Mouse (Mus musculus): ENCODE measurements around the gene Ebf1. TPM values are rescaled to one million over a fixed set of nuclear protein-coding genes. Genes with fewer than 3 reads are reported as not detected.

Gene Ebf1
- polyA plus RNA-seq, 1 experiment from 2014 or later, result 65.0 TPM

DNA sequence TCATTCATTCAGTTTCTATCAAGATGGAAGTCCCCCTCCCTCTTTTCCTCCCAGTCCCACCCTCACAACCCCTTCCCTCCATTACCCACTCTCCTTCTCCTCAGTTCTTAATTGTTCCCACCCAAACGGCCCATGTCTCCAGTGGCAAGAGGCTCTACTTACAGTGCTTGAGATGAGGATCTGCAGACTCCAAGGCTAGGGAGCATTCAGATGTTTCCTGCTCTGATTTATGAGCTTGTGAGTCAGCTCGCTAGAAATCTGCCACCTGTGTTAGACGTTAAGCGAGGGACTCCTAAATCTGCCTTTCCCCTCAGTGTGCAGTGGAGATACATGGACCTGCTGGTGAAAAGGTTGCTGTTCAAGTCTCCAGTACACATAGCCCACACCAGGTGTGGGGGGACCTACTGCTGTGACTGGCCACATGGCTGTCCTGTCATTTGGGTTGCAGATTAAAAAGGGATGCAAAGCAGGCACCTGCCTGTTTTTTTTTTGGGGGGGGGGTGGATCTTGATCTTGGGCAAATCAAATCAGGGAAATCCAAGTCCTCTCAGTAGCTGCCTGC is 21.2 kb downstream of the Ebf1 start:
- Histone ChIP-seq H3K27me3 (no peaks in the 10 kb centered on the region), H3K4me1 (0 out of 2 replicates have a peak, but pooled peaks cover 2% of the 10 kb centered on the region), H3K9me3 (no peaks in the 10 kb centered on the region), H3K36me3 (0 out of 2 replicates have a peak, but pooled peaks cover 15% of the 10 kb centered on the region), H3K9ac (no peak overlapping the region), H3K27ac (no peak overlapping the region), H3K4me3 (no peak overlapping the region), H3K4me2 (no peak overlapping the region)
- 22% methylated on average over 4 of the region's 4 CpGs for WGBS
- ATAC-seq (ENCODE audit: insufficient number of reproducible peaks, low FRiP score, low TSS enrichment, low read depth), result no peak

GRCm38 (mm10) chr11:44641496-44641895 is 24.4 kb downstream of the Ebf1 start:
- no peak for ATAC-seq (ENCODE audit: insufficient number of reproducible peaks, low FRiP score, low TSS enrichment, low read depth)
- no peak overlapping the region for H3K27ac ChIP-seq
- H3K27me3 ChIP-seq, result no peaks in the 10 kb centered on the region
- H3K4me3 ChIP-seq, result no peak overlapping the region
- no peaks in the 10 kb centered on the region for H3K36me3 ChIP-seq
- H3K4me2 ChIP-seq, result no peak overlapping the region
- H3K9ac ChIP-seq, result no peak overlapping the region
- no peaks in the 10 kb centered on the region for H3K9me3 ChIP-seq
- WGBS, result 69% methylated on average over 2 of the region's 2 CpGs
- 0 out of 2 replicates have a peak, but pooled peaks cover 5% of the 10 kb centered on the region for H3K4me1 ChIP-seq

DNA sequence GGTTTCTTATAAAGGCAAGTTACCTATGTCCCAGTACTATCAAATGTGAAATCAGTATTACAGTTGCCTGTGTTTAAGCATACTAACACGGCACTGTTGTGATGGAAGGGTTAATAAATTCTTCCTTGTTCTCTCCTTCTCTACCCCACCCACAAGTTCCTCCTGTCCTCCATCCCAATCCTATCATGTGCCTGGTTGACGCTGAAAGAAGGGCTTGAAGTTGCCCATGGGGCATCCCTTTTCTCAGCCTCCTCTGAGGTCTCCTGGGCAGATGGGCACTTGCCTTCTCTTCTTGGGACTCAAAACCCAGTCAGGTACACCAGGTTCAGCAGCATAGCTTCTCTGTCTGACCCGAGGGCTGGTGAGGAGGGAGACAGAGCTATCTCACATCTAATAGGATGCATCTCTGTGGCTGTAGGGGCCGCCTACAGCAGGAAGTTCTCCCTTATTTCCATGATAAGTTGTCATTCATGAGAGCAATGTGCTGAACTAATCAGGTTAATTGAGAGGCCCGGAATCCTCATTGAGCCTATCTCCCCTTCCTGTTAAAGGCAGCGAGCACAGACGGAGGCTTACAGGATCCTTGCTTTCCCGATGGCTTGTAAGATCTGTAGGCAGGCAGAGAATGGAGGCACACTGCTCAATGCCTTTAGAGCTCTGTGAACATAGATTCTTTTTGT is 37.4 kb downstream of the Ebf1 start:
- ATAC-seq (ENCODE audit: insufficient number of reproducible peaks, low FRiP score, low TSS enrichment, low read depth), result no peak
- 66% methylated on average over 8 of the region's 8 CpGs for WGBS
- no peak overlapping the region for H3K9ac ChIP-seq
- no peak overlapping the region for H3K4me2 ChIP-seq
- peaks cover 5% of the 10 kb centered on the region for H3K4me1 ChIP-seq
- no peaks in the 10 kb centered on the region for H3K9me3 ChIP-seq
- no peak overlapping the region for H3K4me3 ChIP-seq
- no peak overlapping the region for H3K27ac ChIP-seq
- H3K27me3 ChIP-seq, result no peaks in the 10 kb centered on the region
- H3K36me3 ChIP-seq, result no peaks in the 10 kb centered on the region

DNA sequence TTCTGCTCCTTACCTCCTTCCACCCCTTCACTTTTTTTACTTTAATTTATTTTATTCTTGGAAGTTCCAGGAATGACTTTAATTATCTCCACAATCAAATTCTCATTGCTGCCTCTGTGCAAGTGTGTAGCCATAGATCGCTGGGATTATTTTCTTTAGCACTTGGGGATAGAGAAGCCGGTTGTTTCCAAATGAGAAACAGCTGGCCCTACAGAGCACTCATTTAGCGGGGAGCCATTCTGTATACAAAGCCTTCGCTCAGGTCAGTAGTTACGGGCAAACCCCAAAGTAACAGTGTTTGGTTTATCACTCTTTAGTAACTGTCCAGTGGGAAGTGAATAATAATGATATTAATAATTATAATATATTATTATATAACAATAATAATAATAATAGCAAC is 38.4 kb downstream of the Ebf1 start:
- Histone ChIP-seq H3K4me1 (peaks cover 5% of the 10 kb centered on the region), H3K9me3 (no peaks in the 10 kb centered on the region), H3K4me2 (no peak overlapping the region), H3K27me3 (no peaks in the 10 kb centered on the region), H3K27ac (no peak overlapping the region), H3K9ac (no peak overlapping the region), H3K4me3 (no peak overlapping the region), H3K36me3 (no peaks in the 10 kb centered on the region)
- no peak for ATAC-seq (ENCODE audit: insufficient number of reproducible peaks, low FRiP score, low TSS enrichment, low read depth)
- WGBS, result 19% methylated on average over 5 of the region's 5 CpGs

DNA sequence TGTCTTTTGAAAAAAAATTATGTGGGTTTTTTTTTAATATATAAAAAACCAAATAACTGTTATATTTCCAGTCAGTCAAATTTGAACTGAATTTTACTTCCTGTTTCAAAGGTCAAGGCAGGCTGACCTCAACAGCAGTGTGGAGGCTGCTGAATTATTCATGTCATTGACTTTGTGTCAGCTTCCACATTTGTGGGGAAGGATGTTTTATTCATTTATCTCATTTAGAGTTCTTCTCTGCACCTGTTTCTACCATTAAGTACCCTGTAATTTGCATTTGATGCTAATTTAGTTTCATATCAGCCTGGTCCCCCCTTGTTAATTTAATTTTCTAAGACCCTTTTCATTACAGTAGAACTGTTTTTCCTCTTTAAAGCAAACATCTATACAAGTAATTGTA is 39.8 kb downstream of the Ebf1 start:
- no peak for ATAC-seq (ENCODE audit: insufficient number of reproducible peaks, low FRiP score, low TSS enrichment, low read depth)
- H3K27ac ChIP-seq, result no peak overlapping the region
- no peaks in the 10 kb centered on the region for H3K27me3 ChIP-seq
- no peaks in the 10 kb centered on the region for H3K9me3 ChIP-seq
- peaks cover 5% of the 10 kb centered on the region for H3K4me1 ChIP-seq
- H3K4me3 ChIP-seq, result no peak overlapping the region
- no peak overlapping the region for H3K9ac ChIP-seq
- H3K36me3 ChIP-seq, result no peaks in the 10 kb centered on the region
- no peak overlapping the region for H3K4me2 ChIP-seq

- H3K9ac ChIP-seq, result no peak overlapping the region
- H3K4me3 ChIP-seq, result no peak overlapping the region
- 62% methylated on average over 6 of the region's 6 CpGs for WGBS
- H3K4me1 ChIP-seq, result peaks cover 6% of the 10 kb centered on the region
- H3K36me3 ChIP-seq, result no peaks in the 10 kb centered on the region
- no peaks in the 10 kb centered on the region for H3K9me3 ChIP-seq
- H3K4me2 ChIP-seq, result no peak overlapping the region
- H3K27me3 ChIP-seq, result no peaks in the 10 kb centered on the region
- 0 out of 2 replicates have a peak overlapping the region, but pooled peaks have one; percentile 11 for H3K27ac ChIP-seq
- no peak for ATAC-seq (ENCODE audit: insufficient number of reproducible peaks, low FRiP score, low TSS enrichment, low read depth)
Observed at GRCm38 (mm10) chr11:44657833-44658395, 40.8 kb downstream of the Ebf1 start.

- no peaks in the 10 kb centered on the region for H3K9me3 ChIP-seq
- no peaks in the 10 kb centered on the region for H3K27me3 ChIP-seq
- no peak overlapping the region for H3K27ac ChIP-seq
- no peak overlapping the region for H3K9ac ChIP-seq
- no peak for ATAC-seq (ENCODE audit: insufficient number of reproducible peaks, low FRiP score, low TSS enrichment, low read depth)
- H3K4me1 ChIP-seq, result peaks cover 34% of the 10 kb centered on the region
- no peaks in the 10 kb centered on the region for H3K36me3 ChIP-seq
- WGBS, result 68% methylated on average over 5 of the region's 5 CpGs
- no peak overlapping the region for H3K4me3 ChIP-seq
- H3K4me2 ChIP-seq, result no peak overlapping the region
Observed at GRCm38 (mm10) chr11:44661875-44662274, 44.8 kb downstream of the Ebf1 start.

GRCm38 (mm10) chr11:44663609-44664141 is 46.6 kb downstream of the Ebf1 start:
- no peak overlapping the region for H3K9ac ChIP-seq
- no peak overlapping the region for H3K4me3 ChIP-seq
- WGBS, result 41% methylated on average over 4 of the region's 4 CpGs
- no peaks in the 10 kb centered on the region for H3K27me3 ChIP-seq
- no peak overlapping the region for H3K4me2 ChIP-seq
- no peaks in the 10 kb centered on the region for H3K9me3 ChIP-seq
- no peak overlapping the region for H3K27ac ChIP-seq
- peaks cover 35% of the 10 kb centered on the region for H3K4me1 ChIP-seq
- ATAC-seq (ENCODE audit: insufficient number of reproducible peaks, low FRiP score, low TSS enrichment, low read depth), result no peak
- H3K36me3 ChIP-seq, result no peaks in the 10 kb centered on the region

- 6% methylated on average over 18 of the region's 18 CpGs for WGBS
- peak overlapping the region; percentile 25 for H3K4me3 ChIP-seq
- no peaks in the 10 kb centered on the region for H3K36me3 ChIP-seq
- no peaks in the 10 kb centered on the region for H3K27me3 ChIP-seq
- H3K4me1 ChIP-seq, result peaks cover 35% of the 10 kb centered on the region
- no peaks in the 10 kb centered on the region for H3K9me3 ChIP-seq
- peak overlapping the region; percentile 74 for H3K27ac ChIP-seq
- H3K4me2 ChIP-seq, result peak overlapping the region; percentile 48
- ATAC-seq (ENCODE audit: insufficient number of reproducible peaks, low FRiP score, low TSS enrichment, low read depth), result peak; percentile 75
- H3K9ac ChIP-seq, result no peak overlapping the region
Observed at GRCm38 (mm10) chr11:44665156-44665682, 48.1 kb downstream of the Ebf1 start.

- ATAC-seq (ENCODE audit: insufficient number of reproducible peaks, low FRiP score, low TSS enrichment, low read depth), result no peak
Observed at GRCm38 (mm10) chr11:44665741-44666531, 48.8 kb downstream of the Ebf1 start.

GRCm38 (mm10) chr11:44666741-44667140 is 49.6 kb downstream of the Ebf1 start:
- Histone ChIP-seq H3K9me3 (no peaks in the 10 kb centered on the region), H3K4me3 (no peak overlapping the region), H3K36me3 (no peaks in the 10 kb centered on the region), H3K4me2 (no peak overlapping the region), H3K9ac (no peak overlapping the region), H3K27ac (no peak overlapping the region), H3K27me3 (no peaks in the 10 kb centered on the region), H3K4me1 (peaks cover 35% of the 10 kb centered on the region)
- no peak for ATAC-seq (ENCODE audit: insufficient number of reproducible peaks, low FRiP score, low TSS enrichment, low read depth)
- WGBS, result 44% methylated on average over 4 of the region's 4 CpGs

More at GRCm38 (mm10) chr11:44665741-44666531, 48.8 kb downstream of the Ebf1 start:
- H3K27me3 ChIP-seq, result no peaks in the 10 kb centered on the region
- no peak overlapping the region for H3K9ac ChIP-seq
- H3K4me2 ChIP-seq, result peak overlapping the region; percentile 48
- H3K27ac ChIP-seq, result peak overlapping the region; percentile 74; the same call in 1 of the 2 replicates
- no peaks in the 10 kb centered on the region for H3K9me3 ChIP-seq
- no peaks in the 10 kb centered on the region for H3K36me3 ChIP-seq
- H3K4me3 ChIP-seq, result no peak overlapping the region
- peaks cover 35% of the 10 kb centered on the region for H3K4me1 ChIP-seq
- 37% methylated on average over 7 of the region's 7 CpGs for WGBS
